Mouse (Mus musculus) stomach, postnatal 0 days (tissue): ENCODE data around the gene Hmox2.

Source experiments
- CTCF ChIP-seq: IDR thresholded peaks from 2 replicates; pipeline ENCODE4 v1.5.1; 2016; ENCODE audit warnings: antibody characterized with exemption, low read depth, mild to moderate bottlenecking, moderate library complexity
- EP300 ChIP-seq: optimal IDR thresholded peaks from 2 replicates; pipeline ENCODE3; 2016; ENCODE audit warnings: antibody characterized with exemption

GRCm38 (mm10) chr16:4754045-4754444 is 27.9 kb downstream of the Hmox2 start:
- TF ChIP-seq CTCF, result no peak
- TF ChIP-seq EP300, result no peak
